Mouse (Mus musculus) ES-Bruce4 (cell line): ENCODE measurements around the gene Cmbl.

Source experiments
- CTCF ChIP-seq: IDR thresholded peaks from one replicate; pipeline ENCODE4 v1.8.1; 2011; ENCODE audit warnings: low read depth, low read length
- EP300 ChIP-seq: IDR thresholded peaks from 2 replicates; pipeline ENCODE4 v1.6.1; 2011; ENCODE audit warnings: low read depth, low read length; ENCODE audit not compliant: insufficient read depth
- POLR2A ChIP-seq: IDR thresholded peaks from one replicate; pipeline ENCODE4 v1.8.1; 2011; ENCODE audit warnings: low read length; ENCODE audit not compliant: insufficient read depth

DNA sequence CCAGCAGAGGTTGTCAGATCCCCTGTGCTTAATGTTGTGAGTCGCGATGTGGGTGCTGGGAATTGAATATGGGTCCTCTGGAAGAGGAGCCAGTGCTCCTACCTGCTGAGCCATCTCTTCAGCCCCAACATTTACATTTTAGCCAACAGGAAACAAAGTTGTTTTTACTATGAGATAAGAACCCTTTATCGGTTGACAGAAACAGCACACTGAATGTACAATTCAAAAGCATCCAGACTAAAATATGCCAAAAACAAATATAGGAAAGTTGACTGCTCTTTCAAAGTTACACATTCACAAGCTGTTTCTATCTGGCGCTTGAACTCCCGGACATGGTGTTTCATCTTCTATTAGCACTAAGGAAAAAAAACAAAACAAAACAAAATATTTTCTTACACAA lies 20.9 kb downstream of the Cmbl start:
- TF ChIP-seq CTCF (no peak), POLR2A (no peak), EP300 (no peak)
